Mouse (Mus musculus) kidney, postnatal 14 days (tissue): Measurements from ENCODE around the gene Tspan31.
"Not testable (repeated sequence)": the region's sequence is repeated elsewhere in the genome, so short reads cannot be mapped to it uniquely, and the experiment has no call there.

Experiments used
- DNase-seq: peaks from one replicate; pipeline ENCODE4 v3.0.0; 2022; ENCODE audit warnings: mixed read lengths

Tspan31 gene

DNA sequence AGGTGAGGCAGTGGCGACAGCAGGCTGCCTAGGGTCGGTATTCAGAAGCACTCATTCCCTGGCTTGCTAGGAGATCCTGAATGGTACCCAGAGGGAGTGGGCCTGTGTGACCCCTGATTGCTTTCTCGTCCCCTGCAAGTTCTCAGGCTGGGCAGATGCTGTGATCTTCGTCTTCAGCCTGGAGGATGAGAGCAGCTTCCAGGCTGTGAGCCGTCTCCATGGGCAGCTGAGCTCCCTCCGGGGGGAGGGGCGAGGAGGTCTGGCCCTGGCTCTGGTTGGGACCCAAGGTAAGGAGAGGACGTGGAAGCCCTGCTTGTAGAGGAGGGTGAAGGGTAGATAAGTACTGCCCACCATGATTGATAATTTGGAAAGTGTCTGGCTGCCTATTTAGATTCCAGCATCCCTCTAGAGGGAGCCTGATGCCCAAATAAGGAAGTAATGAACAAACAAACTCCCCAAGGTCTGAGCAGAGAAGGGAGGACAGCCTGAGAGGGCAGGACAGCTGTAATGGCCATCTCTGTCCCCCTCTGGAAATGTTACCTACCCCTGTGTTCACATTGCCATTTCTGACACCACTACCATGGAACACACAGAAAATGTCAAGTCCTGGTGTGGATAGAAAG lies 13.3 kb upstream of the Tspan31 start:
- no peak for DNase-seq

DNA sequence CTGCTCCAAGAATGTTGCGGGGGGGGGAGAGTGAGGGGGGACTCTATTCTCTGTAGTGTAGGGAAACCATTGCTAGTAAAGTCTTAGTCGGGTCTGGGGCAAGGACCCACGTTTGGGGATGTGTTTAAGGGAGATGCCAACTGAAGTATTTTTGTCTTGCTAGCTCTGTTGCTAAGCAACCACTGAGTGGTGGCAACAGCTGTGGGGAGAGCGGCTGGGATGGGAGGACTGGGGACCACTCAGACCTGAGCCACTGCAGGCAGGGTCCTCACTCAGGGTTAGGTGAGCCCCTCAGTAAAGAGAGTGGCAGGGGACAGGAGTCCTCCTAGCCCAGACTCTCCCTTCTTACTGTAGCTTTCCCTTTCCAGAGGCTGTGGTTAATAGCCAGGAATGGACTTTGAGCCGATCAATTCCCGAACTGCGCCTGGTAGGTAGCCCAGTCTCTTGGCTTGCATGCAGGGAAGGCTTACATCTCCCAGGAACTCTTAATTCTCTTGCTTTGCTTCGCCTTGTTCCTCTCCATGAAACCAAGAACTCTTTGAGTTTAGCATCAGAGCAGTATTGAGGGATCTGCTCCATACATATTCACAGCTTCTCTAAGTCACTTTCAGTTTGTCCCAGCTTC lies 12.0 kb upstream of the Tspan31 start:
- DNase-seq = no peak

DNA sequence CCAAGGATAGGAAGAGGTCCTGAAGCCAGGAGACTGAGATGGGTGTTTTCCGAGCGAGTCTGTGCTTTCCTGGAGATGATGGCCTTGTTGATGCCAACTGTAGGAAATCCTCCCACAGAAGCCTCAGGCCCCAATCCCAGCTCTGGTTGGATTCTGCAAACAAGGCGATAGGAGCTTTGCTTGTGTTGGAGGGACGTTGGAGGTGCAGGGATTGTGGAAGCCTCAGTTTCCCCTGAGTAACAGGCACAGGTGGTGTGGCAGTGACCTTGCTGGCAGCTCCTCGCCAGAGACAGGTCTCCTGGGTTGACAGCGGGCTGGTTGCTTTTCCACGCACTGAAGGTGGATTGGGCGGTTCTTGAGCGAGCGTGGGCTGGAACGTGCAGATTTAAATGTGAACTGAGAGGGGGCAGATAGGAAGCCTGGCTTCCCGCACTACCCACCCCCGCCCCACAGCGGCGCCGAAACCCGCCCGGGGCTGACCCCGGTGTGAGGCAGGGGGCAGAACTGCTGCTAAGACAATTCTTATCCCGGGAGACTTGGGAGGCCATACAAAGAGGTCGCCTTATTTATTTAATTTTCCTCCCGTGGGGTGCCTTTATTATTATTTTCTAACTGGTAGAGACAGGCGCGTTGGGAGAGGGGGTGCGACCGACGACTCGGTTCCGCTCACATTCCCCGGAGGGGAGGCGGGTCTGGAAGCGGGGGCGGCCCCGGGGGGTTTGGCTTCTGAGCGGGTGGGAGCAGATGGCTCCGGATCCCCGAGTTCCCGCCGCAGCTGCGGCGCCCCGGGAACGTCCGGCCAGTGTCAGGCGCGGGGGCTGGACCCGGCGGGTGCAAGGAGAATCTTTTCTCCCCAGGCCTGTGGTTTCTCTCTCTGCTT lies 11.1 kb upstream of the Tspan31 start:
- peak; percentile 51 for DNase-seq

DNA sequence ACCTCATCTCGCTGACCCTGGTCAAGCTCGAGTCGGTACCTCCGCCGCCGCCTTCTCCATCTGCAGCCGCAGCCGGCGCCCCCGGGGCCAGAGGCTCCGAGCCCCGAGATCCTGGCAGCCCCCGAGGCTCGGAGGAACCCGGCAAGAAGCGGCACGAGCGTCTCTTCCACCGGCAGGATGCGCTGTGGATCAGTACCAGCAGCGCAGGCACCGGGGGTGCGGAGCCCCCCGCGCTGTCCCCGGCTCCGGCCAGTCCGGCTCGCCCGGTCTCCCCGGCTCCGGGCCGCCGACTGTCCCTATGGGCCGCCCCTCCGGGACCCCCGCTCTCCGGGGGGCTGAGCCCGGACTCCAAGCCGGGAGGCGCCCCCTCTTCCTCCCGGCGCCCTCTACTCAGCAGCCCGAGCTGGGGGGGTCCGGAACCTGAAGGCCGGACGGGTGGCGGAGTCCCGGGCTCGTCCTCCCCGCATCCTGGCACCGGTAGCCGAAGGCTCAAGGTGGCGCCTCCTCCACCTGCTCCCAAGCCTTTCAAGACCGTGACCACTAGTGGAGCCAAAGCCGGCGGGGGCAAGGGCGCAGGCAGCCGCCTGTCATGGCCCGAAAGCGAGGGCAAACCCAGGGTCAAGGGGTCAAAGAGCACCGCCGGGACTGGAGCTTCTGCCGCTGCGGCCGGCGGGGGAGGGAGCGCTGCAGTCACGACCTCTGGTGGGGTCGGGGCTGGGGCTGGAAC lies 9.8 kb upstream of the Tspan31 start:
- no peak for DNase-seq

DNA sequence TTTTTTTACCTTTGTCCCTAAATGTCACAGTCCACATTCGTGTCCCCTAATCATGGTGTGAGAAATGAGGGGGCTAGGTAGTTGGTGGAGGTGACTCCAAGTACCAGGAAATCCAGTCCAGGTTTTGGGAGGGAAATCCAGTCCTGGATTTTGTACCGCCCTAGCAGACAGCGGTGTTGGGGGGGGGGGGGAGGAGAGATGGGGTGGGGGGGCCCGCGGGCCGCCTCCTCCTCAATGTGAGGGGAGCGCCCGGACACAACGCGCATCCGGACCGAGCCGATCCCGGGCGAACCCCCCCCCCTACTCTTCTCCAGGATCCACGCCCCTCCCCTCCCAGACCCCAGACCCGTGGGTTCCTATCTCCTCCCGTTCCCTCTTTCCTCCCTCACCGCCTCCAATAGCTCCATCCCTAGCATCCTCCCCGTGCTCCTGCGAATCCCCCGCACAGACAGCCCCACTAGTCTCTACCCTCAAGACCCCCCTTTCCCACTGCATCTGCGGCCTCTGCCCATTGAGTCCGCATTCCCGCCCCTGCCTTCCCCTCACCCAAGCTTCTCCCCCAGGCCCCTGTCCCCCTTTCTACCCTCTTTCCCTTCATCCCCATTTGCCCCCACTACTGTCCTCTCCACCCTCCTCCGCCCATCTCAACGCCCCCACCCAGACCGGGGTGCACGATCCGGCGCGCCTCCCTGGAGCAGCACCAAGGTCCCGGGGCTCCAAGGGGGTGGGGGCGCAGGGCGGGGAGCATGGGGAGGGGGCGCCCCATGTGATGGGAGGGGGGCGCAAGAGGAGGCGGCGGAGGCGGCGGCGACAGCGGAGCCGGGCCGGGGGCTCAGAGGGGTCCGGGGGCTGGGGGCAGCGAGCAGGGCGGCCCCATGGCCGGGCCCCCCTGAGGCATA lies 8.9 kb upstream of the Tspan31 start:
- peak; percentile 48 for DNase-seq

DNA sequence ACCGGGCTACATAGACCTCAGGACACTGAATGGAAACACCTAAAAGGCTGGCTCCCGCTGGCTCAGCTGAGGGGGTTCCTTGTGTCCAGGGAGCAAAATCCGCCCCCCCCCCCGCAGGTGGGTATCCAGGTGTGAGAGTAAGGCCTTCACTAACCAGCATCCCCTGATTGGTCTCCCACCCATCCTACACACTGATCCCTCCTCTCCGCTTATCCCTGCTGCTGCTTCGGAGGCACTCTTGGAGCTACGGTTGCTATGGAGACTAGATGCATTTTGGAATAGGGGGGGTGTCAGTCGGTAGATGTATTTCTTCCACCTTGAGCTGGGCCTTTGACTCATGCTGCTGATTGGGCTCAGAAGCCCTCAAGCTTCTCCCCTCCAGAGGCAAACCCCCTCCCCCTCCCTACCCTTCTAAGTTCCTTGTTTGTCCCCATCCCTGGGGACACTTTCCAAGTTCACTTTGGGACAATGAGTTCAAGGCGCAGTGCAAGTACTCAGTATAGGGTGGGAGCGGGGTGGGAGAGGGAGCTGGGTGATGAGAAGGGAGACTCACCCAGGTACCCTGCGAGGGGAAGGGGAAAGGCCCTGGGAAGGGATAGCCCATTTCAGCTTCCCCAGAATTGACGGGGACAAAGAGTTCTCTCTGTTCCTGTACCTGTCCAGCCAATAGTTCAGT lies 8.1 kb upstream of the Tspan31 start:
- no peak for DNase-seq

DNA sequence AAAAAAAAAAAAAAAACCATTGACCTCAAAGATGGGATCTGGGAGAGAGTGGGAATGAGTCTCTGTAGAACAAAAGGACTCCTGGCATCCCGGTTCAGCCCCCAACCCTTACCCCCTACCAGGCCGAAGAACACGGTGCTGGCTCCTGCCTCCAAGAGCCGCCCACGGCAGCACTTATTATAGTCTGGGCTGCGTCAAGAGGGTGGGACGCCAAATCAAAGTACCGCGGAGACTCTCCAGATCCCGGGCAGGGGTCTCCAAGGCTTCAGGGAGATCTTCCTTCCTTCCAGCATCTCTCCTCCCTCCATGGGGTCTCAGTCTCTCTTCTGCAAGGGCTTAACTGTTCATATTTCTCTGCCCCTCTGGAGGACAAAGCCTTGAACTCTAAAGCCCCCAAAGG lies 7.5 kb upstream of the Tspan31 start:
- DNase-seq = no peak

DNA sequence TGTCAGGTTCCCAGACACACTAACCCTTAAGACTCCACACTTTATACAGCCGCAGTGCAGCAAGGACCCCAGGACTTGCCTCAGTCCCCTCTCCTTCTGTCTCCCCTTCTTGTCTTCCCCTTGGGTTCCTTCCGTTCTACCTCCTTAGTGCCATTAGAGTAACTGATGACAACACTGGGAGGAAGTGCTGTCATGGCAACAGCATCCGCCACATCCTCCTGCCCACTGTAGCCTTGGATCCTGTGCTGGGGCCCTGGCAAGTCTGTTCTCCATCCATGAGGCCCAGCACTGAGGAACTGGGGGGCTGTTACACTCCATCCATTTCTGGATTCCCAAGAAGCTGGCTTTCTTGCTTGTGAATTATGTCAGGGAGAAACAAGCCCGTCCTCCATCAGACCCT lies 6.0 kb upstream of the Tspan31 start:
- no peak for DNase-seq

DNA sequence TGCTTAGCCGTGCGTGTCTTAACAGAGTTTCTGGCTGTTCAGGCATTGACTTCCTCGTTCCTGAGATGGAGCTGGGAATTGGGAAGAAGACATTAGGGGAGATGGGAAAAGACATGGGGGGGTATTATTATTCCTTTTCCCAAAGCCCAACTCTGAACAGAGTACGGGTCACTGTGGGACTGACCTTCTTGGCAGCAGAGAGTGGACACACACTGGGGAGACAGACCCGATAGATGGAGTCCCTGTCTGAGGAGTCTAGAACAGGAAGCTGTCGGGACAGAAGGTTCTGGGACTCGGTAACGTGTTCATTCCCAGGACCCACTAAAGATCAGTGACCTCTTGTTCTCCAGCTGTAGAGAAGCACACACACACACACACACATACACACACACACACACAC lies 5.6 kb upstream of the Tspan31 start:
- DNase-seq = no peak

DNA sequence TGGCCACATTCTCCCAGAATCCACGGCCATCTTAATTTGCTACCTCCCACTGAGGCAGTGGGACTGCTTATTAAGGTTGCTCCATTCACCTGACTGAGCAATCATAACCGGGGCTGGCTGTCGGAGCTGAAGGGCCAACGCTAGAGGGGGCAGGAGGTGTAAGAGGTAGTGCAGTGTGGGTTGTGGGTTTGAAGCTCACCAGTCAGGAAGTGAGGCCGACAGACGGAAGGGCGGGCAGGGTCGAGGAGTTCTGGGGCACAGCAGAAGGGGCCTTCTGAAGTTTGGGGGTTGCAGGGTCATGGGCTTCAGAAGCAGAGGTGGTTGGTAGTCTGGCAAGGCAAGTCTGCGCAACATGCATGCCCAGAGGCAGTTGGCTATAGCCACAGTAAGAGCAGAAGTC lies 5.0 kb upstream of the Tspan31 start, which contains the start of gene Agap2:
Gene Agap2 (plus strand): TSS at position 205 of the 400 bp plus-strand sequence.
- DNase-seq = no peak

DNA sequence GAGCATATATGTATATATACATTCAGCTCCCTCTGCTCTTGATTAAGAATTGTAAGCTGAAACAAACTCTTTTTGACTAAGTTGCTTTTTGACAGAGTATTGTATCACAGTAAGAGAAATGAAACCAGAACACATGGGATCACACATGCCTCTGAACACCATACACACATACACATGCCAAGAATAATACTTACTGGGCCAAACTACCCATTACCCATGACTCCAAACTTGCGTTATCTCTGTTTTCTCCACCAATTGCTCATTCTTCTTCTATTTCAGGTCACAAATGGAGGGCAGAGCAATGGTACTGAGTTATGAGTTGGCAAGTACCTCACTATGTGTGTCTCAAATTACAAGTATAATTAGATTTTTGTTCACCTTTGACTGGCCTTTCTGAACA lies 3.9 kb upstream of the Tspan31 start:
- no peak for DNase-seq

DNA sequence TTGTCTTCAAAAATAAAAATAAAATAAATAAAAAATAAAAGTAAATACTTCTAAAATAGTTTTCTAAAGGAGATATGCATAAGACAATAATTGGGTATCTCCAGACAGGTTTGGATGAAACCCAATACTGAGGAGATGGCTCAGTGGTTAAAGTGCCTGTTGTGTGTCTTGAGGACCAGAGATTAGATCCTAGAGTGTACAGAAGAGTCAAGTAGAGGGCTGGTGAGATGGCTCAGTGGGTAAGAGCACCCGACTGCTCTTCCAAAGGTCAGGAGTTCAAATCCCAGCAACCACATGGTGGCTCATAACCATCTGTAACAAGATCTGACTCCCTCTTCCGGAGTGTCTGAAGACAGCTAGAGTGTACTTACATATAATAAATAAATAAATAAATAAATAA lies 2.9 kb upstream of the Tspan31 start:
- DNase-seq = not testable (repeated sequence)

DNA sequence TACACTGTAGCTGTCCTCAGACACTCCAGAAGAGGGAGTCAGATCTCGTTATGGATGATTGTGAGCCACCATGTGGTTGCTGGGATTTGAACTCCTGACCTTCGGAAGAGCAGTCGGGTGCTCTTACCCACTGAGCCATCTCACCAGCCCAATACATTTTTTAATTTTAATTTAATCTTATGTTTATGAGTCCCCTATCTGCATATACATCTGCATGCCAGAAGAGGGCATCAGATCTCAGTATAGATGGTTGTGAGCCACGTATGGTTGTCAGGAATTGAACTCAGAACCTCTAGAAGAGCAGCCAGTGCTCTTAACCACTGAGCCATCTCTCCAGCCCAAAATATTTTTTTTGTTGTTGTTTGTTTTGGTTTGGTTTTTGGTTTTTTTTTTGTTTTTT lies 2.2 kb upstream of the Tspan31 start:
- not testable (repeated sequence) for DNase-seq

DNA sequence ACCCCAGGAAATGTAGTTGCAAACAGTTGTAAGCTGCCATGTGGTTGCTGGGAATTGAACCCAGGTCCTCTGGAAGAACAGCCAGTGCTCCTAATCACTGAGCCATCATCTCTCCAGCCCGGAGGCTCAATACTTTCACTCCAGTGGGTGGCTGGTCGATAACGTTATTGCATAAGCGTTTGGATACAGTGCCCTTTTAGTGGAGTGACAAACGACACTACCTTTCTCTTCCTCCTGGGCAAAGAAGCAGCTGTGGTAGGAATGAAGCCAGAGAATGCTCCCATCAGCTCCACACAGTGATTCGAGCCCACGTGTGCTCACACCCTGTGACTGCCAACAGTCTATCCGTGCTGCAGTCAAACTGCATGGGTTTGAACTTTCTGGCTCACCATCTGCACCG lies 1.1 kb upstream of the Tspan31 start:
- DNase-seq = no peak

DNA sequence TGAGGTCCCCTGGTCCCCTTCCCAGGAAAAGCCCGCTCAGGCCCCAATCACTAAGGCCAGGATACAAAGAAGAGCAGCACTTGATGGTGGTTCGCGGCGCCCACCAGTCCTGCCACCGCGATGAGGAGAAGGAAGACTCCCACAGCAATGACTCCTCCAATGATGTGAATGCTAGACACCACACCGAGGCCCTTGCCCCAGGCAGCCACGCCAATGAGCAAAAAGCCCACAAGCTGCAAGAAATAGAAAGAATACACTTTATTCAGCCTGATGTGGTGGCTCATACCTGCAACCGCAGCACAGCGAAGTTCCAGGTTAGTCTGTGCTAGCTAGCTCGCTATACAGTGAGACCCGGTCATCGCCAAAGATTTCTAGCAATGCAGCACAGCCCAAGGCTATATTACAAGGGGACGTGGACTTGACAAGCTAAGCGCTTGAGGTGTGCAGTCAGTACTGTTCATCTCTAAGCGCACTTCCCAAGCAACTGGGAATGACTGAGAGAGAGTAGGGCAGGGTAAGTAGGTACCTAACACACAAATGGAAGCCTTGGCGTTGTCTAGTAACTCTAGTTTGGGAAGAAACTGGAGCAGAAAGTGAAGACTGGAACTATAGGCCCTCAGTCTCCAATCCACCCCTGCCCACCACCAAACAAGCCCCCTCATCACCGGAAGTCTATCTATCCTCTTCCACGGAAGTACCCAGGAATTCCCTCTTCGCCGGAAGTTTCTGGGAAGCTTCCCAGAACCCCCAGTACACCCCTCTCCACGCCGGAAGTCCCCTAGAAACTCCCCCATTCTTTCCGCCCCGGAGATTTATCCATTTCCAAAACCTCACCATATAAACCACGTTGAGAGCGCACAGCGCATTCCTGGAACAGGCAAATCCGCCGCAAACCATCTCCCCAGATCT lies 529 bp downstream of the Tspan31 start:
- no peak for DNase-seq

DNA sequence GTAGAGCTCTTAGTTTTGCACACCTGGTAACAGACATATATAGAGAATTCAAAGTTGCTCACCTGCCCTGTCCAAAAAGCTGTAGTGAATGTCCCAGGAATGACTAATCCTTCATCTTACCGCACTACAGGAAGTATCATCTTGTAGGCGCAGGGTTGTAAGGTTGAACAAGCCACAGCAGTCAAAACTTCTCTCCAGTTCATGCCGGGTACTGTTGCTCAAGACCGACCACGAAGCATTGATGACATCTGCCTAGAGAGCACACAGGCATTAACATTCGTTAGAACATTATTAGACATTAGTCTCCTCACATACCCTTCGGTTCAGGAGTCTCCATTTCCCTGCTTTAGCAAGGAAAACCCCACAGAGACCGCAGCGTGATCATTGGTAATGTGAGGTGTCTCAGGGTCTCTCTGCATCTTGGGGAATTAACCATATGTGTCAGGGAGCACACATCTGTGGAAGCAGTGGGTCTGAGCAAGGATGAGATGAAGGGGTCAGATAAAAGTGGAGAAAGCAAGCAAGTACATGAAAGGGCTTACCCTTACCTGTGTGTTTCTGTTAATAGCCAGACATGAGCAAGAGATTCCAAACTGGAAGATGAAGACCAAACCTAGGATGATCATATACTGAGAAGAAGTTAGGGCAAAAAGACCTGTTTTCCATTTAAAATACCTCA lies 1.6 kb downstream of the Tspan31 start:
- no peak for DNase-seq

DNA sequence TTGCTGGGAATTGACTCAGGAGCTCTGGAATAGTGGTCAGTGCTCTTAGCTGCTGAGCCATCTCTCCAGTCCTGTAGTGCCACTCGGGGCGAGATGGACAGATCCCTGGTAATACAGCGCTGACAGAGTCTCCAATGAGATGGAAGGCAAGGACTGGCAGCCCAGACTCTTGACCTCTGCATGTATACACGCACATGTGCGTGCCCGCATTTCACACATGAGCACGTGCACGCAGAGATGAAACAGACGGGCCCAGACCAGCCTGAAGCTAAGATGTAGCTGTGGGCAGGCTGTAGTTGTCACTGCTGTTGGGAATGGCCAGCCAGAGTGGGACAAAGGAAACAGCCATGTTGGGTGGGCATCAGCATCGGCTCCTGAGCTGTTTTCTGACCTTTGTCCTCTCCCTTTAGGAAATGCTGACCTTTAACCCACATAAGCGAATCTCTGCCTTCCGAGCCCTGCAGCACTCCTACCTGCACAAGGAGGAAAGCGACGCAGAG lies 3.5 kb downstream of the Tspan31 start:
- no peak for DNase-seq

DNA sequence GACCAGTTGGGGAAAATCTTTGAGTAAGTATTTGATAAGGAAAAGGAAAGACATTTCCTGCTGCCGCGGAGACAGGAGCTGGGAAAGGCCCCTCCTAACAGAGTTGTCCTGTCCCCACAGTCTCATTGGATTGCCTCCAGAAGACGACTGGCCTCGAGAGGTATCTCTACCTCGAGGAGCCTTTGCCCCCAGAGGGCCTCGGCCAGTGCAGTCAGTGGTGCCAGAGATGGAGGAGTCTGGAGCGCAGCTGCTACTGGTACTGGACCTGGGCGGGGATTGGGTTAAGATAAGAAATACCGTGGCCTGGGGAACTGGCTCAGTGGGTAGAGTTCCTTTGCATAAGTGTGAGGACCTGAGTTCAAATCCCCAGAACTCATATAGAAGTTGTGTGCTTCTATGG lies 4.1 kb downstream of the Tspan31 start:
- DNase-seq = no peak
